Mouse (Mus musculus) MEL (cell line): ENCODE measurements around the gene Kat6b. TPM values are rescaled to one million over a fixed set of nuclear protein-coding genes. Genes with fewer than 3 reads are reported as not detected.

ENCODE experiments used
- DNase-seq: peaks from one replicate; pipeline ENCODE4 v3.0.0; 2011; ENCODE audit warnings: low read depth, low spot score
- H3K27ac ChIP-seq: 2 replicates; pipeline ENCODE4 v1.5.1; 2012; ENCODE audit warnings: low read depth, mild to moderate bottlenecking, control low read depth, low read length, moderate library complexity; ENCODE audit not compliant: control insufficient read depth
- H3K27me3 ChIP-seq, 2 experiments: fragments of 150-350 bp in 1 of 2; sonication (generic) in 1 of 2; 2 replicates each; pipeline ENCODE4 v1.6.1; 2012; ENCODE audit warnings: low read length in 2 of 2, mild to moderate bottlenecking in 2 of 2, improper control_type of control experiment in 1 of 2, moderate library complexity in 1 of 2; ENCODE audit not compliant: insufficient read depth in 2 of 2, control insufficient read depth in 1 of 2
- H3K36me3 ChIP-seq, 2 experiments: 2 replicates each; pipeline ENCODE4 v1.6.1; 2012 to 2014; ENCODE audit warnings: low read length in 2 of 2, improper control_type of control experiment in 1 of 2, inconsistent platforms in 1 of 2, mild to moderate bottlenecking in 1 of 2; ENCODE audit not compliant: insufficient read depth in 2 of 2, control insufficient read depth in 1 of 2
- H3K4me1 ChIP-seq, 2 experiments: fragments of 150-350 bp in 1 of 2; sonication (generic) in 1 of 2; 2 replicates each; pipeline ENCODE4 v1.6.1; 2012; ENCODE audit warnings: low read length in 2 of 2, improper control_type of control experiment in 1 of 2, mild to moderate bottlenecking in 1 of 2; ENCODE audit not compliant: insufficient read depth in 2 of 2, control insufficient read depth in 1 of 2
- H3K4me3 ChIP-seq, 2 experiments: fragments of 150-350 bp in 1 of 2; sonication (generic) in 1 of 2; 2 replicates each; pipeline ENCODE4 v1.5.1; 2012; ENCODE audit warnings: low read depth in 2 of 2, low read length in 2 of 2, mild to moderate bottlenecking in 2 of 2, moderate library complexity in 2 of 2, control low read depth in 1 of 2, improper control_type of control experiment in 1 of 2; ENCODE audit not compliant: control insufficient read depth in 1 of 2, insufficient read depth in 1 of 2
- H3K79me2 ChIP-seq: 2 replicates; pipeline ENCODE4 v1.6.1; 2012; ENCODE audit warnings: mild to moderate bottlenecking, low read length, moderate library complexity; ENCODE audit not compliant: control insufficient read depth, poor library complexity, insufficient read depth
- H3K9ac ChIP-seq: 2 replicates; pipeline ENCODE4 v1.6.1; 2012; ENCODE audit warnings: low read depth, mild to moderate bottlenecking, control low read depth, low read length, moderate library complexity; ENCODE audit not compliant: control insufficient read depth, poor library complexity, severe bottlenecking
- H3K9me3 ChIP-seq: fragments of 150-350 bp; sonication (generic); replicated peaks from 2 replicates; pipeline ENCODE4 v1.6.1; 2012; ENCODE audit warnings: mild to moderate bottlenecking, low read length, improper control_type of control experiment, moderate library complexity; ENCODE audit not compliant: insufficient read depth
- CHD2 ChIP-seq: IDR thresholded peaks from 2 replicates; pipeline ENCODE4 v1.6.1; 2011; ENCODE audit warnings: low read length, improper control_type of control experiment
- E2F4 ChIP-seq: IDR thresholded peaks from 2 replicates; pipeline ENCODE4 v1.6.1; 2011; ENCODE audit warnings: low read depth, low read length, improper control_type of control experiment, borderline replicate concordance
- EP300 ChIP-seq, 2 experiments: IDR thresholded peaks; 2 replicates each; pipeline ENCODE4 v1.6.1; 2011; ENCODE audit warnings: improper control_type of control experiment in 2 of 2, low read length in 2 of 2, low read depth in 1 of 2, mild to moderate bottlenecking in 1 of 2
- ETS1 ChIP-seq: IDR thresholded peaks from 2 replicates; pipeline ENCODE4 v1.6.1; 2012; ENCODE audit warnings: low read depth, mild to moderate bottlenecking, inconsistent platforms, low read length, improper control_type of control experiment, moderate library complexity
- GABPA ChIP-seq: IDR thresholded peaks from 2 replicates; pipeline ENCODE4 v1.6.1; 2012; ENCODE audit warnings: low read depth, mild to moderate bottlenecking, inconsistent platforms, low read length, improper control_type of control experiment, moderate library complexity
- GATA1 ChIP-seq: IDR thresholded peaks from 2 replicates; pipeline ENCODE4 v1.6.1; 2011; ENCODE audit warnings: low read depth, low read length, improper control_type of control experiment
- JUND ChIP-seq: IDR thresholded peaks from 2 replicates; pipeline ENCODE4 v1.6.1; 2011; ENCODE audit warnings: low read depth, mild to moderate bottlenecking, improper control_type of control experiment, low read length
- MAFK ChIP-seq: IDR thresholded peaks from 2 replicates; pipeline ENCODE4 v1.6.1; 2011; ENCODE audit warnings: low read depth, mild to moderate bottlenecking, low read length, improper control_type of control experiment, borderline replicate concordance
- MAX ChIP-seq: IDR thresholded peaks from 2 replicates; pipeline ENCODE4 v1.6.1; 2011; ENCODE audit warnings: low read length, improper control_type of control experiment
- MXI1 ChIP-seq: IDR thresholded peaks from 2 replicates; pipeline ENCODE4 v1.6.1; 2011; ENCODE audit warnings: mild to moderate bottlenecking, low read depth, low read length, improper control_type of control experiment
- MYC ChIP-seq: IDR thresholded peaks from 2 replicates; pipeline ENCODE4 v1.6.1; 2011; ENCODE audit warnings: low read depth, mild to moderate bottlenecking, low read length, improper control_type of control experiment, moderate library complexity
- POLR2AphosphoS2 ChIP-seq: IDR thresholded peaks from 2 replicates; pipeline ENCODE4 v1.6.1; 2011; ENCODE audit warnings: low read length, improper control_type of control experiment
- POLR2AphosphoS5 ChIP-seq: IDR thresholded peaks from 2 replicates; pipeline ENCODE4 v1.6.1; 2012; ENCODE audit warnings: low read depth, borderline replicate concordance, mild to moderate bottlenecking, inconsistent platforms, low read length, moderate library complexity, mixed read lengths
- RAD21 ChIP-seq: IDR thresholded peaks from 2 replicates; pipeline ENCODE4 v1.6.1; 2011; ENCODE audit warnings: mild to moderate bottlenecking, low read depth, low read length, improper control_type of control experiment
- TBP ChIP-seq: IDR thresholded peaks from 2 replicates; pipeline ENCODE4 v1.8.0; 2011; ENCODE audit warnings: low read depth, low read length, improper control_type of control experiment
- TCF12 ChIP-seq: IDR thresholded peaks from 2 replicates; pipeline ENCODE4 v1.6.1; 2014; ENCODE audit warnings: low read depth, mild to moderate bottlenecking, inconsistent platforms, low read length, improper control_type of control experiment, moderate library complexity
- USF2 ChIP-seq, 2 experiments: IDR thresholded peaks; 2 replicates each; pipeline ENCODE4 v1.6.1; 2011 to 2012; ENCODE audit warnings: improper control_type of control experiment in 2 of 2, low read length in 2 of 2, borderline replicate concordance in 1 of 2, inconsistent platforms in 1 of 2, low read depth in 1 of 2, mild to moderate bottlenecking in 1 of 2; ENCODE audit not compliant: insufficient read depth in 1 of 2
- ZNF384 ChIP-seq: IDR thresholded peaks from 2 replicates; pipeline ENCODE4 v1.6.1; 2012; ENCODE audit warnings: low read depth, mild to moderate bottlenecking, inconsistent platforms, low read length, improper control_type of control experiment
- polyA plus RNA-seq, 2 experiments: library from polyadenylated mRNA; stranded (reverse) in 1 of 2; unstranded in 1 of 2; fragments of >175 nt in 1 of 2; fragments of >200 nt in 1 of 2; gene quantifications; 2 replicates each; pipeline versions ENCODE4 v1.2.1 to v1.2.4; 2012; ENCODE audit warnings: low replicate concordance in 2 of 2, low read depth in 1 of 2; ENCODE audit not compliant: insufficient read length in 2 of 2, insufficient read depth in 1 of 2, missing spikeins in 1 of 2
- total RNA-seq: library from RNA; depleted of rRNA; stranded (reverse); fragments of 300-350 nt; gene quantifications from 2 replicates; pipeline ENCODE4 v1.2.3, GENCODE M21; 2012

The Kat6b gene
- total and polyA plus RNA-seq, 3 experiments, result 1.8 to 5.4 TPM; not detected in 1

- no peaks in the 10 kb centered on the region for H3K9me3 ChIP-seq
- H3K9ac ChIP-seq, result no peak overlapping the region
- no peak overlapping the region for H3K27ac ChIP-seq
- DNase-seq, result no peak
- H3K79me2 ChIP-seq, result peaks cover 2% of the 10 kb centered on the region; the same call in 1 of the 2 replicates
- TF ChIP-seq ETS1, result no peak
- TF ChIP-seq EP300 (IDR thresholded peaks at IDR 0.05; ENCODE audit: low read depth in 1 of 2, low read length in 2 of 2), result no peak
- no peak for TF ChIP-seq RAD21
- TF ChIP-seq POLR2AphosphoS2, result no peak
- no peak for TF ChIP-seq MYC
- no peak for TF ChIP-seq MXI1
- TF ChIP-seq TBP, result no peak
- TF ChIP-seq GABPA, result no peak
- no peak for TF ChIP-seq E2F4
- TF ChIP-seq USF2 (IDR thresholded peaks at IDR 0.05; ENCODE audit: borderline replicate concordance in 1 of 2, insufficient read depth in 1 of 2, low read depth in 1 of 2, low read length in 2 of 2), result no peak
- no peak for TF ChIP-seq GATA1
- TF ChIP-seq POLR2AphosphoS5, result no peak
- no peak for TF ChIP-seq MAX
- no peak for TF ChIP-seq ZNF384
- TF ChIP-seq, all 39 proteins: peak for 0
- Histone ChIP-seq H3K36me3 (peaks cover 0 to 23% of the 10 kb centered on the region in 2 experiments; a peak in 2 of 4 replicates), H3K4me1 (peaks cover 7 to 20% of the 10 kb centered on the region in 2 experiments), H3K27me3 (no peaks in the 10 kb centered on the region), H3K4me3 (no peak overlapping the region)
These were observed 42.7 kb downstream of the Kat6b start for GRCm38 (mm10) chr14:21523851-21524441.

- Histone ChIP-seq H3K4me3 (no peak overlapping the region), H3K27ac (no peak overlapping the region), H3K4me1 (peaks cover 2 to 14% of the 10 kb centered on the region in 2 experiments; a peak in 3 of 4 replicates), H3K9me3 (no peaks in the 10 kb centered on the region), H3K36me3 (peaks cover 0 to 10% of the 10 kb centered on the region in 2 experiments; a peak in 2 of 4 replicates), H3K9ac (no peak overlapping the region), H3K27me3 (no peaks in the 10 kb centered on the region), H3K79me2 (peaks cover 2% of the 10 kb centered on the region; the same call in 1 of the 2 replicates)
- TF ChIP-seq JUND (no peak), TCF12 (no peak), POLR2AphosphoS2 (no peak), MAFK (no peak), CHD2 (no peak)
- no peak for DNase-seq
These were observed 44.4 kb downstream of the Kat6b start for GRCm38 (mm10) chr14:21525674-21526073.
